Mouse (Mus musculus) ES-E14 (cell line): ENCODE measurements around the gene Rasgef1c. TPM values are rescaled to one million over a fixed set of nuclear protein-coding genes. Genes with fewer than 3 reads are reported as not detected.

Source experiments
- DNase-seq: peaks from one replicate; pipeline ENCODE4 v3.0.0-alpha.2; 2013; ENCODE audit warnings: low read depth, low spot score
- H3K27ac ChIP-seq: 2 replicates; pipeline ENCODE4 v1.5.1; 2012; ENCODE audit warnings: low read depth, mild to moderate bottlenecking, low read length, moderate library complexity, mixed read lengths; ENCODE audit not compliant: poor library complexity, insufficient read depth, severe bottlenecking
- H3K36me3 ChIP-seq: 2 replicates; pipeline ENCODE4 v1.6.1; 2012; ENCODE audit warnings: mild to moderate bottlenecking, low read length, moderate library complexity, mixed read lengths; ENCODE audit not compliant: control insufficient read depth, poor library complexity, insufficient read depth, severe bottlenecking
- H3K4me1 ChIP-seq, 2 experiments: fragments of 150-350 bp in 1 of 2; sonication (generic) in 1 of 2; 2 replicates each; pipeline ENCODE4 v1.6.1; 2012; ENCODE audit warnings: low read length in 2 of 2, mild to moderate bottlenecking in 1 of 2, mixed read lengths in 1 of 2; ENCODE audit not compliant: control insufficient read depth in 2 of 2, insufficient read depth in 2 of 2, poor library complexity in 1 of 2
- H3K4me3 ChIP-seq, 2 experiments: fragments of 150-350 bp in 1 of 2; sonication (generic) in 1 of 2; 2 replicates each; pipeline ENCODE4 v1.5.1; 2012; ENCODE audit warnings: low read length in 2 of 2, low read depth in 1 of 2, mild to moderate bottlenecking in 1 of 2, mixed read lengths in 1 of 2; ENCODE audit not compliant: insufficient read depth in 1 of 2, poor library complexity in 1 of 2, severe bottlenecking in 1 of 2
- H3K9ac ChIP-seq: 2 replicates; pipeline ENCODE4 v1.6.1; 2012; ENCODE audit warnings: low read depth, mild to moderate bottlenecking, low read length, mixed read lengths; ENCODE audit not compliant: poor library complexity, insufficient read depth, severe bottlenecking
- H3K9me3 ChIP-seq: fragments of 150-350 bp; sonication (generic); 2 replicates; pipeline ENCODE4 v1.6.1; 2012; ENCODE audit warnings: low read depth, mild to moderate bottlenecking, low read length; ENCODE audit not compliant: control insufficient read depth, insufficient read depth
- CHD2 ChIP-seq: IDR thresholded peaks from 2 replicates; pipeline ENCODE4 v1.6.1; 2014; ENCODE audit warnings: mild to moderate bottlenecking, low read depth, low read length, inconsistent platforms
- HCFC1 ChIP-seq: IDR thresholded peaks from 2 replicates; pipeline ENCODE4 v1.6.1; 2012; ENCODE audit warnings: low read length, inconsistent platforms, borderline replicate concordance; ENCODE audit not compliant: insufficient read depth
- MAFK ChIP-seq: IDR thresholded peaks from 2 replicates; pipeline ENCODE4 v1.6.1; 2014; ENCODE audit warnings: mild to moderate bottlenecking, low read depth, low read length, inconsistent platforms; ENCODE audit not compliant: insufficient read depth
- ZC3H11A ChIP-seq: IDR thresholded peaks from 2 replicates; pipeline ENCODE4 v1.6.1; 2012; ENCODE audit warnings: low read depth, mild to moderate bottlenecking, inconsistent platforms, low read length, borderline replicate concordance
- ZNF384 ChIP-seq: IDR thresholded peaks from 2 replicates; pipeline ENCODE4 v1.6.1; 2012; ENCODE audit warnings: low read depth, low read length, inconsistent platforms
- in situ Hi-C, 2 experiments: fragments of 600-800 bp; cut with MboI; formaldehyde crosslinking; loops; one replicate each; pipeline ENCODE4 v1.15.1; 2025; ENCODE audit warnings: low sequenced_read_pairs in 2 of 2, inconsistent platforms in 1 of 2; ENCODE audit not compliant: unreplicated experiment in 2 of 2
- total RNA-seq: library from RNA; depleted of rRNA; stranded (reverse); fragments of 300-350 nt; gene quantifications from 2 replicates; pipeline ENCODE4 v1.2.3, GENCODE M21; 2012; rRNA removed

Gene Rasgef1c
- 0.76 and 0.79 TPM in 2 replicates for total RNA-seq

DNA sequence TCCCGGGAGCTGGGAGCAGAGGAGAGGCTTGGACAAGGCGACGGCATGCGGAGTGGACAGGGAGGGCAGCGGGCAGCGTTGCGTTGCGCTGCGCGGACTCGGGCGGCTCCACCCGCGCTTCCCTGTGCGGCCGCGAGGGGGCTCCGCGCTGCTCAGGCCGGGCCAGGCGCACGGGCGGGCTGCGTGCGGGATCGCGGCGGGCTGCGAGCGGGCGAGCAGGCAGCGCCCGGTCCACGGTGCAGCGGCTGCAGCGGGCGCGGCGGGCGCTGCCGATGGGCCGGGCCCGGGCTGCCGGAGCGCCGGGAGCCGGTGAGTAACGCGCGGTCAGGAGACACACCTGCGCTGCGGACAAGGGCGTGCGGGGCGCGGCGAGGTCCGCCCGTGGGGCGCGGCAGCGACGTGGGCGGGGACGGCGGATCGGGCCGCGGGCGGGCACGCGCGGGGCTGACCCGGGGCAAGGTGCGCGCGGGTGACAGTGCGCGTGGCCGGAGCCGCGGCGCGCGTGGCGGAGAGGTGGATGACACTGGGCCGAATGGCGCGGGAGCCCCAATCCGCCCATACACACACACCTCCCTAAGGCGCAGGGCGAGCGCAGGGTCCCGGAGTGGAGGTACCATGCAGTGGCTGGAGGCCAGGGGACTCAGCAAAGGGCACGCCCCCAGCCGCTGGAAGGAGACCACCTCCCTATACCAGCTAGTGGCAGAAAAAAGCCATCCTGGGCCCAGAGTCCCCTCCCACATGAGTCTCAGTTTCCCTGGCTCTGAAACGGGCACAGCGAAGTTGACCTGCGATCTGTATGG is at the start of gene Rasgef1c:
Gene Rasgef1c (plus strand): TSS at position 177 of the 800 bp plus-strand sequence.
- in situ Hi-C loops, result no loop called here
- no peak within 1 kb of the TSS; the same call in 1 of the 2 replicates for H3K27ac ChIP-seq

DNA sequence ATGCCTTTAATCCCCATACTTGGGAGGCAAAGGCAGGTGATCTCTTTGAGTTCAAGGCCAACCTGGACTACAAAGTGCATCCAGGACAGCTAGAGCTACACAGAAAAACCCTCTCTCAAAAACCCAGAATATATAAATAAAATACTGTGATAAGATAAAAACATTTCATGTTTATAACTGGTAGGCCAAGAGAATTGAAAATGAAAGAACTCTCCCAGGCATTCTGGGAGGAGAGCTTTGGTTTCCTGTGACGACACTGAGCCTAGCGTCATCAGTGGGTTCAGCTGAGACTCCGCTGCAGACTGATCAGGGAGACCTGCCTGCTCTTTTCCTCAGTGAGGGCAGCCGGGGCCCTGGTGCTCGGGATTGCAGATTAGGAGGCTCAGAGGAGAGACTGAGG is 46.5 kb upstream of the Rasgef1c start:
- H3K36me3 ChIP-seq, result 0 out of 2 replicates have a peak, but pooled peaks cover 3% of the 10 kb centered on the region
- no peak overlapping the region for H3K9ac ChIP-seq
- H3K4me1 ChIP-seq, result no peaks in the 10 kb centered on the region
- in situ Hi-C loops, result no loop called here
- no peak for DNase-seq
- H3K9me3 ChIP-seq, result no peaks in the 10 kb centered on the region
- no peak overlapping the region for H3K4me3 ChIP-seq
- TF ChIP-seq ZC3H11A (no peak), ZNF384 (no peak)
- H3K27ac ChIP-seq, result no peak overlapping the region

More for the DNA sequence above, at the start of gene Rasgef1c:
- Histone ChIP-seq H3K4me3 (peak within 1 kb of the TSS; percentile 74 to 88), H3K36me3 (no peaks in the 10 kb centered on the region), H3K4me1 (0 out of 4 replicates have a peak, but pooled peaks cover 0 to 2% of the 10 kb centered on the region in 2 experiments), H3K9ac (peak within 1 kb of the TSS; percentile 68; the same call in 1 of the 2 replicates), H3K9me3 (no peaks in the 10 kb centered on the region)
- TF ChIP-seq HCFC1, result no peak
- TF ChIP-seq ZC3H11A, result no peak
- no peak for TF ChIP-seq CHD2
- TF ChIP-seq ZNF384, result no peak
- TF ChIP-seq MAFK, result no peak
- peak; percentile 22 for DNase-seq

DNA sequence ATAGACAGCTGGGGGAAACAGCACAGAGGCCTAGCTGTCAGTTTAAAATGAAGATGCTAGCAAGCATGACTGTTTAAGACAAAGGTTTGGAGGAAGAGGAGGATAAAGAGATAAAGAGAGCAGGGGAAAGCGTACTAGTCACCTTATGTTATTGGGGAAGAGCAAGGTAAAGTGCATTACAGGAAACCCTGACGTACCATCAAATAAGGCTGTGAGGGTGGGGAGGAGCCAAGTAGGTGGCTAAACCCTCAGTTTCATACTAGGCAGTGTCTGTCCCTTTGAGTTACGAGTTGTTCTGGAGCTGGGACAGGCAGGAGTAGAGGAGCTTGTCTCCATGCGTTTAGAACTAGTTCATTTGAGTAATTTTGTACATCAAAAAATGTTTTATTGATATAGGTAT is 40.5 kb upstream of the Rasgef1c start:
- Histone ChIP-seq H3K9ac (no peak overlapping the region), H3K4me3 (no peak overlapping the region), H3K27ac (no peak overlapping the region), H3K4me1 (no peaks in the 10 kb centered on the region), H3K9me3 (no peaks in the 10 kb centered on the region), H3K36me3 (no peaks in the 10 kb centered on the region)
- no peak for DNase-seq
- no peak for TF ChIP-seq MAFK
- TF ChIP-seq ZC3H11A, result no peak
- TF ChIP-seq ZNF384, result no peak
- no peak for TF ChIP-seq HCFC1
- TF ChIP-seq CHD2, result no peak
- in situ Hi-C loops, result loop anchor here in 1 of 2 experiments (10.0 kb wide), 1 partner anchor 126 kb away; no protein-coding TSS in a partner anchor

- no peak overlapping the region for H3K4me3 ChIP-seq
- no peak for DNase-seq
- H3K4me1 ChIP-seq, result no peaks in the 10 kb centered on the region
- in situ Hi-C loops, result loop anchor here in 1 of 2 experiments (10.0 kb wide), 1 partner anchor 129 kb away; no protein-coding TSS in a partner anchor
- no peaks in the 10 kb centered on the region for H3K9me3 ChIP-seq
- H3K9ac ChIP-seq, result no peak overlapping the region
- no peaks in the 10 kb centered on the region; the same call in 1 of the 2 replicates for H3K36me3 ChIP-seq
- no peak for TF ChIP-seq ZNF384
- no peak for TF ChIP-seq MAFK
- TF ChIP-seq HCFC1, result no peak
- no peak for TF ChIP-seq CHD2
- no peak for TF ChIP-seq ZC3H11A
- H3K27ac ChIP-seq, result no peak overlapping the region
These were observed 37.7 kb upstream of the Rasgef1c start for GRCm38 (mm10) chr11:49863926-49864325.
